Mouse (Mus musculus): ENCODE measurements around the gene B3galt5.

DNA sequence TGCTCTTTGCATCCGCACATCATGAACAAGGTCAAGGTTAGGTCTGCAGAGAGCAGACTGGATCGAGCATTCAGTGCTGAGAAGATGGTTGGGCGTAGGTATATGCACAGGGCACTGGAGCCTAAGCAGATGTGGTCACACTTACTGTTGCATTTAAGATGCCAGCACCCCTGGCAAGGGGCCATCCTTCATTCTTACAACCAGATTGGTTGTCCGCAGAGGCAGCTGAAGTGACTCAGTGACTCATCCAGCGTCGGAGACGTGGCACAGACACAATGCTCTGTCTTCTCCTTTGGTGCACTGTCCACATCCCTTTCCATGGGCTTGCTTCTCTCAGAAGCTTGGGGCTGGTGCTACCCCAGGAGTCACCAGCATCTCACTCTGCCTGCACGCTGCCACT, 82.2 kb downstream of the B3galt5 start:
- TF ChIP-seq CTCF (IDR thresholded peaks at IDR 0.05; ENCODE audit: control insufficient read depth, insufficient read depth, low read length): no peak
- no peak for TF ChIP-seq POLR2A (IDR thresholded peaks at IDR 0.05; ENCODE audit: borderline replicate concordance, control insufficient read depth, low read depth, low read length)

Data from bone marrow, adult 2 months (tissue).